Mouse (Mus musculus) right cerebral cortex, adult 18-20 months (tissue): ENCODE results near the gene Cmtm2a.
"Not testable (repeated sequence)": the region's sequence is repeated elsewhere in the genome, so short reads cannot be mapped to it uniquely, and the experiment has no call there.

ENCODE experiments used
- DNase-seq: peaks from one replicate; pipeline ENCODE4 v3.0.0; 2022; ENCODE audit warnings: mixed read lengths

Cmtm2a gene

DNA sequence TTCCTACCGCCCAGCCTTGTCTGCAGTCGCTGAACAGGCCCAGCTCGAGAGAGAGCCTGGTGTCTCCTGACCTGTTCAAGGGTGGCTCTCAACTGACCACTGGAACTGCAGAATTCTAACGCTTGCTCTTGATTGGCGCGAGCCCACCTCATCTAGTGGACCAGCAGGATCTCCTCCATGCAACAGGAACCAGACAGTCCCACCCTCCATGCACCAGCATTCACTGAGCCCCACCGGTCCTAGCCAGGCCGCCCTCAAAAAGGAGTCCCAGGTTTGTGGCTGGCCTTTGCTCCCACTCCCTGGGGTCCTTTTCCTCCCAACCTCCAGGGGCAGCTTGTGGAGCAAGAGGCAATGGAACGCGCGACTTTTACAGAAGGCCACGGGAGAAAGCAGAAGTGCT is at the start of gene Cmtm2a:
TSS of gene Cmtm2a (minus strand) at position 101 of the 400 bp plus-strand sequence.
- not testable (repeated sequence) for DNase-seq

DNA sequence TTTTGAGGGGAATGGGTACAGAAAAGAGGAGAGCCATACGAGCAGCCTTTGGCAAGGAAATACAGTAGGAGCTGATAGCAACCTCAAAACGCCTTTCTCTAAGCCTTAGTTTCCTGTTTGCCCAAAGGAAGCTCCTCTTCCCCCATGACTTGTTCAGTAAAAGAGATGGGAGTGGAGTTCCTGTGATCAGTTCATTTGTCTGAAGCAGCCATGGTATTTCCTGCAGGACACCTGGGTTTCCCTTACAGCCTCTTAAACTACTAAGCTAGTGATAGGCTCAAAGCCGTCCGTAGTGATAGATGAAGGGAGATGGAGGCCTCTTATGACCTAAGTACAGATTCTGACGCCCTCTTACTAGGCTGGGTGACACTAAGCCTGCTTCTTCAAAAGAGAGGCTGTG is 49.4 kb upstream of the Cmtm2a start:
- no peak for DNase-seq

DNA sequence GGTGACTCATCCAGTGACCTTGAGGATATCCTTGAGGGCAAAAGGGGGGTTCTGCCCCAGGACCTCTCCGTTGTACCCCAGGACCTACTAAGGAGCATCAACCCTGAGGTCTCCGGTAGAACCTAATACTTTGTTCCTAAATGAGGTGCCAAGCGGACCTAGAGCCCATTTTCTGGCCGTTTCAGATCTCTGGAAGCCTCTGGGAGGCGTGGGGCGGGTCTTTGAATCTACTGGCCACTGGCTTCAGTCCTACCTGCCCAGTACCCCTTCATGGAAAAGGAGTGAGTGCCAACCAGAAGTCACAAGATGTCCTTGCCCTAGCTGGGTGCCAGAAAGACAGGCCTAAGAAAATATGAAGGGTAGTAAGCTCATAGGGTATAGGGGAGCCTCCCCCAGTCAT is 48.7 kb upstream of the Cmtm2a start:
- DNase-seq = no peak

DNA sequence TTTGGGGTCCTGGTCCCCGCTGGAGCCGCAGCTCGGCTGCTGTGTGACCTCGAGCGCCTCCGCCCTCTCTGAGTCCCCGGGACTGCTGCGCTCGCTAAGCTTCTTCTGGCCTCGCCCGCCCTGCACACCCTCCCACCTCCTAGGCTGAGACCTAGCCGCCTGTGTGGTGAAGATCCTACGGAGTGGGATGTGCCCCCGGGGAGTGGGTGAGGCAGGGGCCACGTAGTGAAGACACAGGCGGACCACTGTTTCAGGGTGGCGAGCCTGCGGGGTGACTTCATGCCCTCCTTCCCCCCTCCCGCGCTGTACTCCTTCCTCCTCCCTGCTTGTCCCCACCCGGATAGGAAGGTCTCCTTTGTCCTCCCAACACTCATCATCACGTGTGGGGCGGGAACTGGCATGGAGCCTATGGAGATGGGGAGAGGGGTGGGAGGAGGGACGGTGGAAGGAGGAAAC is 48.2 kb upstream of the Cmtm2a start:
- DNase-seq = no peak

DNA sequence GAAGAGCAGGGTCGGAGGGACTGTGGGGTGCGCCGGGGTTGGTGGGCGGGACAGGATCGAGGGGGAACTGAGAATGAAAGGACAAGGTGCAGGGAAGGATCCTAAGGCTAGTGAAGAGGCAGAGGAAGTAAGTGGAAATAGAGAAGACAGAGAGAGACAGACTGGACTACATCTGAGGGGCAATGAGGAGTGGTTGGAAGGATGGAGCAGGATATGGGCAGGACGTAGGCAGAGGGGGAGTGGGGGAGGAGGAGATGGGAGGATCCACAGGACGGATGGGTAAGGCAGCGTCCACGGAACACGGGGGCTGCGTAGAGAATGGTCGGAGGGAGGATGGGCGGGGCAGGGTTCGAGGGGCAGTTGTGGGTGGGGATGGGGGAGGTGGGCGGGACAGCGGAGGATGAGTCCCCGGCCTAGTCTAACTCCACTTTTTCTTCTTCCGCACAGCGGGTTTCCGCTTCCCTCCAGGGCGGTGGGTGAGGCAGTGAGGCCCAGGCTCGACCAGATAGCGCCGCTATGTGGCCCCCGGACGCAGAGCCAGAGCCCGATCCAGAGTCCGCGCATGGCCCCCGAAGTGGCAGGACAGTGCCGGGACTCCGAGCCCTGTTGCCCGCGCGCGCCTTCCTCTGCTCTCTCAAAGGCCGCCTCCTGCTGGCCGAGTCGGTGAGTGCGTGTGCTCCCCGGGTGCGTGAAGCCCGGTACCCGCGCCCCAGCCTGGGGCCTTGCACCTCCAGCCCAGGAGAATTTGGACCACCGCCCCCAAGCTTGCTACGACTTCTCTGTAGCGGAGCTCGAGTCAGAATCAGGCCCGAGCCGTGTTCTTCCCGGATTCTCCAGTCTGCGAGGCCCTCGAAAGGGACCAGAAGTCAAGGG is 47.5 kb upstream of the Cmtm2a start:
- peak; percentile 37 for DNase-seq

DNA sequence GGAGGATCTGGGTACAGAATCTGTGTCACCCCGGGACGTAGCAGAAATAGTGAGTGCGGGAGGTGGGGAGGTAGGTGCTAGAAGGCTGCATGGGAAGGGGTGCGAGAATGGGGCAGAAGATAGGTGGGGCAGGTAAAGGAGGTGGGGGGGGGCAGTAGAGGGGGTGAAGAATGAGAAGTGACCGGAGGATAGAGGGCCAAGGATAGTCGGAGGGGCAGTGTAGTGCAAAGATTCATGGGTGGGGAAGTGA is 46.9 kb upstream of the Cmtm2a start:
- DNase-seq = no peak

DNA sequence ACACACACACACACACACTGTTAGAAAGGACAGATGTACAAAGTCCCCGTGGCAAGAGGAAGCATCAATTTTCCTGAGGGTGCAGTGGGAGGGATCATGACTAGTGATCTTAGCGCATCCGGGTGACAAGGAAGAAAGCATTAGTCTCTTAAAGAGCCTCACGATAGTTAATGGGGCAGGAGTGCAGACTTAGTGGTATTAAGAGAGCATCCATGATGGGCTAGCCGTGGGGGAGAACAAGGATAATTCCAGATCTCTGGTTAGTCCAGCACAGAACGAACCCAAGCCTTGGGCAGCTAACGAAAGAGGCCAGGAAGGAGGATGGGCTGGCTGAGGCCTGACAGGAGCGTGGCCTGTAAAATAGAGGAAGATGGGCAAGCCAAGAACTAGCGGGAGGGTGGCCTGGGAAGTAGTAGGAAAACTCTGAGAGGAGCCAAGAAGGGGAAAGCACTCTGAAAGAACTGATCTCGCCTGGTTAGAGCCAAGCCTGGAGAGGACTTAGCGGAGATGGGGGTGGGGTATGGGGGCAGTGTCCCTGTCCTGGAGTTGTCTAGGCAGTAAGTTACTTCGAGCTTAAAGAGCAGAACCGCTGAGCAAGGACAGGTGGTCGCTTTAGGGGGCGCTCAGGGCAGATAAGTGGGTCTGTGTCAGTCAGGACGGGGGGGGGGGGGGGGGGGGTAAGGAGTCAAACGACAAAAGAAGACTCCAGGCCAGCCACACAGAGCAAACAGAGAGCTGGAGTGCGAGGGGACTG is 46.4 kb upstream of the Cmtm2a start, which contains the start of gene Cmtm3:
TSS of gene Cmtm3 (plus strand) at position 182 of the 754 bp plus-strand sequence.
- DNase-seq = peak; percentile 18

DNA sequence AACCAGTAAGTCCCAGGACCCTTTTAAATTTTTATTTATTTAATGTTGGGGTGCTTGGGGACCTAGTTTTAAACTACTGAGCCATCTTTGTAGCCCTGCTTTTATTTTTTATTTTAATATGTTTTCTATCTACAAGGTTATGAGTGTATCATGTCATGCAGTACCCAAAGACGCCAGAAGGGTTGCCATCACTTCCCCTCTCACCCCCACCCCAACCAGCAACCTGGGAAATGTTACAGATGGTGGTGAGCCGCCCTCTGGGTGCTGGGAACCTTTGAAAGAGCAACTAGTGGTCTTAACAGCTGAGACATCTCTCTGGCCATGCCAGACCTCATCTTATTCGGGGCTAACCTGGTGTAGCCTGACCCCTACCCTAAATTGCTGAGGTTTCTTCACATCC is 44.9 kb upstream of the Cmtm2a start:
- DNase-seq = no peak

DNA sequence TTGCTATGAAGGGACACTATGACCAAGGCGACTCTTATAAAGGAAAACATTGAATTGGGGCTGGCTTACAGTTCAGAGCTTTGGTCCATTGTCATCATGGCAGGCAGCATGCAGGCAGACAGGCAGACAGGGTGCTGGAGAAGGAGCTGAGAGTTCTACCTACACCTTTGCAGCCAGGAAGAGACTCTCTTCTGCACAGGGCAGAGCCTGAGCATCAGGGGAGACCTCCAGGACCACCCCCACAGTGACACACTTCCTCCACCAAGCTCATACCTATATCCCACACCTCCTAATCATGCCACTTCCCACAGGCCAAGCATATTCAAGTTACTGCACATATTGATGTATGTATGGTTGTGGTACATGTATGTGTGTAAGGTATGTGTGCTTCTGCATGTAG is 43.8 kb upstream of the Cmtm2a start:
- no peak for DNase-seq

DNA sequence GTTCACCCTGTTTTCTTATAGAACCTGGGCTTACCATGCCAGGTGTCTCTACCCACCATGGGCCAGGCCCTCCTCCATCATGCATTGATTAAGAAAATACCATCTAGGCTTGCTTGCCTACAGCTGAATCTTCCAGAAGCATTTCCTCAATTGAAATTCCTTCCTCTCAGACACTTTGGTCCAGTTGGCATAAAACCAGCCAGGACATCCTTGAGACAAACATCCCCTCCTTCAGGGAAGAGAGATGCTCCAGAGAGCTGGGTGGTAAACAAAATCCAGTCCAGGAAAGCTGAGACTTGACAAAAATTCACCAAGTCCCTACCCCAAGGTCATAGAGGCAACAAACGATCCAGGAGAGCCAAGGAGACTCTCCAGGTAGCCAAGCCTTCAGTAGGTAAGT is 41.2 kb upstream of the Cmtm2a start:
- no peak for DNase-seq

DNA sequence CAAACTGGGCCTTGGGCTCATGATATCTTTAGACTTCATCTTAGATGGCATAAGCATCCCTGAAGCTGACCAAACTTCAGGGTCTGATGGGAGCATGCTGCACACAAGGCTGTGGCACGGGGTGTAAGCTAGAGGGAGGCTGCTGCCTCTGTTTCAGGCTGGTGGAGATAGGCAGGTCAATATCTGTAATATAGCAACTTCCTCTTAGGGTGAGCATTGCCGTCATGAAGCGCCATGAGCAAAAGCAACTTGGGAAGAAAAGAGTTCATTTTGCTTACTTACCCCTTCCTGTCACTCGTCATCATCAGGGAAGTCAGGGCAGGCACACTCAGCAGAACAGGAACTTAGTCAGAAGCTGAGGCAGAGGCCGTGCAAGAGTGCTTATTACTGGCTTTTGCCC is 40.8 kb upstream of the Cmtm2a start:
- DNase-seq = no peak

DNA sequence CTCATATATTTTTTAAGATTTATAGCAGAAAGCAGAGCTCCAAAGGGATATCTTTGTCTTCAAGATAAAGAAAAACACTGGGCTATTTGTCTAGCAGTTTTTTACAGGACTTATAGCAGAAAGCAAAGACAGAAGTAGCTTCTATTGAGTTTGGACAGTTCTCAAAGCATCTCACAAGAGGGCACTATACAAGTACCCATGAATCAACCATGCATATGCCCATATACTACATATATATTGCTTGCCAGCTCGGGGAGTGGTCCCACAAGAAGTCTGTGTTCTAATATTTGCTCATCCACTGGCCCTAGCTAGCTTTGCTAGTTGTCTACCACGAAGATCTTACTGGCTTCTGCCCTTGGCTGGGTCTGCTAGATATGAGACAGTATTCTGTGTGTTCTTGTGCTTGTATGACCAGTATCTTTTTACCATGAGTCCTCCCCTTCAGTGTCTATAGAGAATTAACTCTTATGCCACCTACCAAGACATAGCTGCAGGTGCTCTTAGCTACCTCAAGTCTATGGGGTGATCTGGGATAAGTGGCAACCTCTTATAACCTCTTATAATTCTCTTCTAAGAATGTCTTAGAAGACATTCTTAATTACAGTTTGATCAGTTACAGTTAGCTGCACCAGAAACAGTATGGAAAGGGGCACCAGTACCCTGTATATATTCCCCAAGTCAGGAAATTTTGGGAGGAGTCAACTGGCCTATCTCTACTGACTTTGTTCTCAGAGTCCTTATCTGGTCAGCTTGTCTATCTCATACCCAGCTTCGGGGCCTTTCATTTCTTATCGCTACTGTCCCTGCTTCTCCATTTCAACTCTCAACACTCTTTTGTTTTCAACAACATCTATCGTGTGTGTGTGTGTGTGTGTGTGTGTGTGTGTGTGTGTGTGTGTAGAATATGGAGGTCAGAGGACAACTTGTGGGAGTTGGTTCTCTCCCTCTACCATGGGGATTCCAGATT is 40.0 kb upstream of the Cmtm2a start:
- no peak for DNase-seq

DNA sequence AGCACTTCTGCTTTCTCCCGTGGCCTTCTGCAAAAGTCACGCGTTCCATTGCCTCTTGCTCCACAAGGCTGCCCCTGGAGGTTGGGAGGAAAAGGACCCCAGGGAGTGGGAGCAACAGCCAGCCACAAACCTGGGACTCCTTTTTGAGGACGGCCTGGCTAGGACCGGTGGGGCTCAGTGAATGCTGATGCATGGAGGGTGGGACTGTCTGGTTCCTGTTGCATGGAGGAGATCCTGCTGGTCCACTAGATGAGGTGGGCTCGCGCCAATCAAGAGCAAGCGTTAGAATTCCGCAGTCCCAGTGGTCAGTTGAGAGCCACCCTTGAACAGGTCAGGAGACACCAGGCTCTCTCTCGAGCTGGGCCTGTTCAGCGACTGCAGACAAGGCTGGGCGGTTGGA is 28.9 kb upstream of the Cmtm2a start, which contains the start of gene Cmtm2b:
TSS of gene Cmtm2b (plus strand) at position 301 of the 400 bp plus-strand sequence.
- DNase-seq = not testable (repeated sequence)

DNA sequence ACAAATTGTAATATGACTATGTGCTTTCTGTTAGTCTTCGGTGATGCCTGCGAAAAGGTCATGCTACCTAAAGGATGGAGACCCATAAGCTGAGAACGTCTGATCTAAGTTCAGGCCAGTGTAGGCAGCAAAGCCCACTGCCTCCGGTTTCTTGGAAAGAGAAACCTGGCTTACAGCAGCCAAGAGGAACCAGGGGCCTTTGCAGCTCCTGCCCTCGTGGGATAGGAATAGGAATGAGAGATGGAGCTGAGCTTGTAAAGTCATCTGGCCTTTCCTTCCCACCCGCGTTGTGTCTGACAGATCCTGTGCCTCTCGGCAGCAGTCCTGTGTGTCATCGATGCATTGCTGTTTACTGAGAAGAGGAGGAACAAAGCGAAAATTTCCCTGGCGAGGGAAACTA is 28.3 kb upstream of the Cmtm2a start, which contains the start of gene Gm11020:
TSS of gene Gm11020 (plus strand) at position 301 of the 400 bp plus-strand sequence.
- DNase-seq = not testable (repeated sequence)

DNA sequence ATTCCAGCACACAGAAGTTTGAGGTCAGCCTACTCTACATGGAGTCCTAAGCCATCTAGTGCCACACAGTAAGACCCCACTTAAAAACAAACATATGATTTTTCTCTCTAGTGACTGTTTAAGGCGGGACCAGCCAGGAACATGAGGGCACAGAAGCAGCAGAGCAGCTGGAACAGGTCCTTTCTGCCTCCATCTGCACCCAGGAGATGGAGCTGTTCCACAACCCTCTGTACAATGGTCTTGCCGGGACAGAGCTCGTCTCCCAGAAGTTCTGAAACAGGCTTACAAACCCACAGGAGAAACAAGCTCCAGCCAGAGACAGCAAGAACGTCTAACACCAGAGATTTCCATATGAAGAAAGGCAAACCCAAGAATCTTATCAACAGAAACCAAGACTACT is 20.3 kb upstream of the Cmtm2a start:
- peak; percentile 7 for DNase-seq

DNA sequence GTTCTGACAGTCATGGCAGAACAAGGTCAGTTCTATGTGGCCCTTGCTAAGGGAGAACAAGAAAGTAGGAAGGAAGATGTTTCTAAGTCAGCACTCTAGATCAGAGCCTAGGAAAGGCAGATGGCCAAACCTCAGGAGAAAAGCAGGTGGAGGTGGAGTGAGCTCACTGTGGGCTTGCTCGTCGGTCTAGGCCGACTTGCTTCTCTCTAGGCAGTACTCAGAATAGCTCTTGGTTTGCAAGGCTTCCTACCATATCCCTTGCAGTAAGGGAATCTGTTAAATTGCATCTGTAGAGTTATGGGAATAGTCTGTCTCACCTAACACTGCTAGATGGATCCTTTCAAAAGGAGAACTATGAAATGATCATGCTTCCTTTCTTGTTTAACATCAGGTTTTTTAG is 19.0 kb upstream of the Cmtm2a start:
- DNase-seq = not testable (repeated sequence)

DNA sequence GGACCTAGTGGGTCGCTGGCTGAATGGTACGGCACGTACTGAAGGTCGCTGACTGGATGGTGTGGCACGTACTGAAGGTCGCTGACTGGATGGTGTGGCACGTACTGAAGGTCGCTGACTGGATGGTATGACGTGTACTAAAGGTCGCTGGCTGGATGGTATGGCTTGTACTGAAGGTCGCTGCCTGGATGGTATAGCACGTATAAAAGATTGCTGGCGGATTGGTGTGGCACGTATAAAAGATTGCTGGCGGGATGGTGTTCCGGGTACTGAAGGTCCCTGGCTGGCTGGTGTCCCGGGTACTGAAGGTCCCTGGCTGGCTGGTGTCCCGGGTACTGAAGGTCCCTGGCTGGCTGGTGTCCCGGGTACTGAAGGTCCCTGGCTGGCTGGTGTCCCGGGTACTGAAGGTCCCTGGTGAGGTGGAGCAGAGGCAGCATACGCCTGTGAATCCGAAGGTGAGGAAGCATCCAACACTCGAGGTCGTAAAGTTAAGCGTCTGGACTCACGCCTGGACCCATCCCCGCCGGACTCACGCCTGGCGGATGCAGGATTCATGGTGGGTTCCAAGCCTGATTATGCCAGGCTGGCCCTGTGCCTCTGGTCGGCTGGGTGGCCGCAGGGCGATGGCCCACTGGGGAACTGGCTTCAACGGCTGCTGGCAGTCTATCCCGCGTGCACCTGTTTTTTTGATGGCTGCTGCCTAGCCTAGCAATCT is 16.6 kb upstream of the Cmtm2a start, which contains the start of the genes Gm45711 and Cmtm1:
TSS of gene Gm45711 (minus strand) at position 641 of the 715 bp plus-strand sequence.
TSS of gene Cmtm1 (minus strand) at position 705 of the 715 bp plus-strand sequence.
- DNase-seq = peak; percentile 6

DNA sequence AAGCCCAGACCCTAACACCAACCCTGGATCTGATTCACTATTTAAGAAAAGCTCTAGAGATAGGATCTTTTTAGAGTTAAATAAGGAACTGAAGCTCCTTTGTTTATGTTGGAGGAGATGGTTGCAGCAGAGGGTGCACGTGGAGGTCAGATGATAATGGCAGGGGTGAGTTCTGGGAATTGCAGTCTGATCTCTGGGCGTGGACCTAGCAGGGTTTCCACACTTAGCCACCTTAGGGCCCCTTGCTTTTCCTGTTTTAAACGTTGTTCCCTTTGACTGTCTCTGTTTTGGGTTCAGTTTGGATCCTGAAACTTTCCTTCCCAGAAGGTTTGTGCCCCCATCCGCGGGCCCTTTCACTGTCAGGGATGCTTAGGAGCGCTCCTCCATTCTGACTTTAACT is 15.4 kb upstream of the Cmtm2a start:
- not testable (repeated sequence) for DNase-seq

DNA sequence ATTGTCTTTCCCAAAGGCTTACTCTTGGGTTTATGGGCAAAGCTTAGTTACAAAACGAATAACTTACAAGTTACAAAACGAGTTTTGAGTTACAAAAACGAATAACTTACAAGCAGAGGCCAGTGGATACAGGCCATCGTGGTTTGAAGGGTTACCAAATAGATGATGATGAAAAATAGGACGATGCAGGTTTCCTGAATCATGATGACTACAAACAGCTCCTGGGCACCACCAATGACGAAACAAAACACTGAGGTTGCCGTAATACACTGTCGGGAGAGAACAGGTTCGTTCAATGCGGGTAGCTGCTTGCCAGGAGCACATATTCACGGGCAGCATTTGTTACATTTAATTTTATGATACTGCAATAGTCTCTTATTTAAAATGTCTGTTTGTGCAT is 12.0 kb upstream of the Cmtm2a start:
- DNase-seq = no peak

DNA sequence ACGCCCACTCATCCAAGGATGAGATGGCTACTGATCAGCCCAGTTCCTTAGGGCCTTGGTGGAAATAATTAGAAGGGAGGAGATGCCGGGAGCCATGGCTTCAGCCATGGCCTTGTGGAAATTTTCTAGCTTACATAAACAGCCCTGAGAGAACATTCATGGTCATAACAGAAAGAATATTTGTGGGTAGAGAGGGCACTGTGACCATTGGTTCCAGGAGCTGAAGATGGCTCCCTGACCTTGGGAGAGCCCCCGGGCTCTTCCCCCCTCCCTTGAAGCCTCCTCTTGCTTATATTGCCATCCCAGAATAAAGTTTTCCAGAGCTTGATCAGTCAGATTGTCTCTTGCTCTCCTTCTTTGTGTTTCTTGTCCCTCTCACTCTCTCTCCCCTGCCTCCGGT is 9.6 kb upstream of the Cmtm2a start:
- DNase-seq = not testable (repeated sequence)

DNA sequence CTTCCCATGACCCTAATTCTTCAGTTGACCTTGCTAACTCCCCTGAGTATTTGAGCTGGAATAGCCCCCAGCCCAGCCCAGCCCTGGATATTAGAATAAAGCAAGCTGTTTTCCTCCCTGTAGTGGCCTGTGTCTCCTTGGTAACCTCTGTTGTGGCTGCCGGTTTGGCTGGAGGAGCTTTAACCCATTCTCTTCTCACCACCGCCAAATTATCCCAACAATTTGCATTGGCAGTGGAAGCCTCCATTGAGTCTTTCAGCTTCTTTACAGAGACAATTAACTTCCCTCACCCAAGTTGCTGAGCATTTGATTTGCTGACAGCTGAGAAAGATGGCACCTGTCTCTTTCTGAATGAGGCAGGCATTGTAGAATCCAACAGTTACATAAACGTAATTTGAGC is 8.6 kb upstream of the Cmtm2a start:
- DNase-seq = not testable (repeated sequence)

DNA sequence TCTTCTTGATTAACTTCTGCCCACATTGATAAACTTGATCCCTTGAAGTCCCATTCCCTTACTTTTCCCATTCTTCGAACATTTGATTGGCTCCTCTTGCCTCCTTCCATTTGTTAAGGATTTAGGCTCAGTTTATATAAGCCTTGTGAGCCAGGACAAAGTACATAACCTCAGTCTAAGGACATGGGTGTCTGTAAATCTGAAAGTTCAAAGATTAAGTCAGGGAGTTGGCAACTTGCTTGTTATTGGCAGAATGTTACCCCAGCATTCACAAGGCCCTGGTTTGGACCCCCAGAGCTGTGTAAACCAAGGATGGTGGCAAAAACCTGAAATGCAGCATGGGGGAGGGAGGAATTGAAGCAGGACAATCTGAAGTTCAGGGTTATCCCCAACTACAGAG is 1.4 kb upstream of the Cmtm2a start:
- no peak for DNase-seq
